Mouse (Mus musculus) adrenal gland, postnatal 36 days (tissue): Measurements from ENCODE around the gene Rpl27. TPM values are rescaled to one million over a fixed set of nuclear protein-coding genes. Genes with fewer than 3 reads are reported as not detected.
"Not testable (repeated sequence)": the region's sequence is repeated elsewhere in the genome, so short reads cannot be mapped to it uniquely, and the experiment has no call there.

Experiments used
- DNase-seq, 2 experiments: peaks; one replicate each; pipeline ENCODE4 v3.0.0; 2021; ENCODE audit warnings: mixed read lengths in 1 of 2
- total RNA-seq, 2 experiments: library from RNA; stranded (reverse); gene quantifications; 2 replicates each; pipeline ENCODE4 v1.2.3; 2021

Rpl27 gene
- total RNA-seq, 2 experiments from 2014 or later = 77.7 to 94.3 TPM

DNA sequence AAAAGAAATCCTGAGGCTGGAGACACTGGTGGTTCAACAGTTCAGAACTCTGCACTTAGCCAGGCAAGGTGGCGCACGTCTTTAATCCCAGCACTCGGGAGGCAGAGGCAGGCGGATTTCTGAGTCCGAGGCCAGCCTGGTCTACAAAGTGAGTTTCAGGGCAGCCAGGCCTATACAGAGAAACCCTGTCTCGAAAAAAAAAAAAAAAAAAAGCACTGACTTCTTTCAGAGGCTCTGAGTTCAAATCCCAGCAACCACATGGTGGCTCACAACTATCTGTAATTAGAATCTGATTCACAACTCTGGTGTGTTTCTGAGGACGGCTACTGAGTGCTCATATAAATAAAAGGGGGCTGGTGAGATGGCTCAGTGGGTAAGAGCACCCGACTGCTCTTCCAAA, 4.8 kb downstream of the Rpl27 start:
- DNase-seq = not testable (repeated sequence)

DNA sequence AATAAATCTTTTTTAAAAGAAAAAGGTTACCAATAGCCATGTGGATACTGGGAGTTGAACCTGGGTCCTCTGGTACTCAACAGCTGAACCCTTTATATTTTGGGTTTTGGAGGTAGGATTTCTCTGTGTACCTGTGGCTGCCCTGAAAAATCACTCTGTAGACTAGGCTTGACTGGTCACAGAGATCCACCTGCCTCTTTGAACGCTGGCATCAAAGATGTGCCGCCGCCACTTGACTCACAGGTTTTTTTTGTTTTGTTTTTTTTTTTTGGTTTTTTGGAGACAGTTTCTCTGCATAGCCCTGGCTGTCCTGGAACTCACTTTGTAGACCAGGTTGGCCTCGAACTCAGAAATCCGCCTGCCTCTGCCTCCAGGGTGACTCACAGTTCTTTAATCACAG, 5.7 kb downstream of the Rpl27 start:
- DNase-seq = no peak

DNA sequence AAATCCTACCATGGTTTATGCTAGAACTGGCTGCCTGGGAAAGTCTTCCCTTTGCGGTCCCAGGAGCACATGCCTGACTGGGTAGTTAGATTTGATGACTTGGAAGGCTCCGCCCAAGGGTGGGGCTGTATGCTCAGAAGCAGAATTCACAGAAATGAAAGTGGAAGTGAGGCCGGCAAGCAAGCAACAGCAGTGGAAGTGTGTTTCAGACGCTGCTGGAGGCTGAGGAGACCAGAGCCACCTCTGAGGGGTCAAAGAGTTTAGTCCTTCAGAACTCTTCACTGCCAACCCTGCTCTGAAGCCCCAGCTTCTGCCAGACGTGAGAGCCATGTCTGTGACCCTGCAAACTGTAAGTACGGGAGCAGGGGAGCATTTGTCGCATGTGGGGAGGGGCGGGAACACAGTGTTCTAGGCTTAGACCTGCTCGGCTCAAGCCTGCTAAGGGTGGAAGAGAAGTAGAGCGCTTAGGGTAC, 6.2 kb downstream of the Rpl27 start, which contains the start of gene Ifi35:
Ifi35 (plus strand) TSS at position 134 of the 473 bp plus-strand sequence.
- DNase-seq = peak; percentile 87 to 92

DNA sequence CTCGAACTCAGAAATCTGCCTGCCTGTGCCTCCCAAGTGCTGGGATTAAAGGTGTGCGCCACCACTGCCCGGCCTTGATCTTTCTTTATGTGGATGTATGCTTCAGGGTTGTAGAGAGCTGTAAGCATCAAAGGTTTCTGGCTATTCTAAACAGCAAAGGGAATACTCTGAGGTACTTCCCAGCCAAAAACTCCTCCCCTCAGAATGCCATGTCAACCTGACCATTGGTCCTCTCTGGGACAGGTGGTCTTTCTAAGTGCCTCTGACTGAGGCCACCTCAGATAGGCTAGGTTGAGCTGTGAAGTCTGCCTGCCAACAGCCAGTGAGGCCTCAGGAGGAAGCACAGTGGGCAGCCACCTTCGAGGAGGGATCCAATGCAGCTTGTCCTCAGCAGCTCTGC, 6.8 kb downstream of the Rpl27 start:
- DNase-seq = peak in 1 of 2 experiments; percentile 25

DNA sequence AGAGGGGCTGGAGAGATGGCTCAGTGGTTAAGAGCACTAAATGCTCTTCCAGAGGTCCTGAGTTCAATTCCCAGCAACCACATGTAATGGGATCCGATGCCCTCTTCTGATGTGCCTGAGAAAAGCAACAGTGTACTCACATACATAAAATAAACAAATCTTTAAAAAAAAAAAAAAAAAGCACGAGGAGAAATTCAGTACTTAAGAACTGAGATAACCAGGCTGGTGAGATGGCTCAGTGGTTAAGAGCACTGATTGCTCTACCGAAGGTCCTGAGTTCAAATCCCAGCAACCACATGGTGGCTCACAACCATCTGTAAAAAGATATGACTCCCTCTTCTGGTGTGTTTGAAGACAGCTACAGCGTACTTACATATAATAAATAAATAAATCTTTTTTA, 7.5 kb downstream of the Rpl27 start:
- DNase-seq = not testable (repeated sequence)

DNA sequence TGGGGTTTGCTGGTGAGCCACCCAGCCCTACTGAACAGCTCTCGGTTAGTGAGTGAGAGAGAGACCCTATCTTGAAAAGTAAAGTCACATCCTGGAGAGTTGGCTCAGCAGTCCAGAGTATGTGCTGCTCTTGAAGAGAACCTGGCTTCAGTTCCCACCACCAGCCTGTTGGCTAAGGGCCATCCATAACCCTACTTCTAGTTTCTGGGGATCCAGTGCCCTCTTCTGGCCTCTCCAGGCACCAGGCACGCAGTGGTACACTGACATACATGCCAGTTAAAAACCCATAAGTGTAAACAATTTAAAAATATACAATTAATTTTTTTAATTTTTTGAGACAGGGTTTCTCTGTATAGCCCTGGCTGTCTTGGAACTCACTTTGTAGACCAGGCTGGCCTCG, 8.3 kb downstream of the Rpl27 start:
- peak in 1 of 2 experiments; percentile 27 for DNase-seq

DNA sequence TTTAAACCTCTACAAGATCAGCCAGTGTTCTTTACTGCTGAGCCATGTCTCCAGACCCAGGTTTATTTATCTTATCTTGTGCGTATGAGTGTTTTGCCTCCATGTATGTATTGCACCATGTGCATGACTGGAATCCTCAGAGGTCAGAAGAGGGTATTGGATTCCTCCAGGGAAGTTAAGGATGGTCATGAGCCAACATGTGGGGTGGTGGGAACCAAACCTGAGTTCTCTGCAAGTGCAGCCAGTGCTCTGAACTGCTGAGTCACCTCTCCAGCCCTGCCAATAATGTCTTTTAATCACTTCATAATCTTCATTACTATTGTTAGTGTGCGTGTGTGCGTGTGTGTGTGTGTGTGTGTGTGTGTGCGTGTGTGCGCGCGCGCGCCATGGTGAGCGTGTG, 9.4 kb downstream of the Rpl27 start:
- no peak for DNase-seq

DNA sequence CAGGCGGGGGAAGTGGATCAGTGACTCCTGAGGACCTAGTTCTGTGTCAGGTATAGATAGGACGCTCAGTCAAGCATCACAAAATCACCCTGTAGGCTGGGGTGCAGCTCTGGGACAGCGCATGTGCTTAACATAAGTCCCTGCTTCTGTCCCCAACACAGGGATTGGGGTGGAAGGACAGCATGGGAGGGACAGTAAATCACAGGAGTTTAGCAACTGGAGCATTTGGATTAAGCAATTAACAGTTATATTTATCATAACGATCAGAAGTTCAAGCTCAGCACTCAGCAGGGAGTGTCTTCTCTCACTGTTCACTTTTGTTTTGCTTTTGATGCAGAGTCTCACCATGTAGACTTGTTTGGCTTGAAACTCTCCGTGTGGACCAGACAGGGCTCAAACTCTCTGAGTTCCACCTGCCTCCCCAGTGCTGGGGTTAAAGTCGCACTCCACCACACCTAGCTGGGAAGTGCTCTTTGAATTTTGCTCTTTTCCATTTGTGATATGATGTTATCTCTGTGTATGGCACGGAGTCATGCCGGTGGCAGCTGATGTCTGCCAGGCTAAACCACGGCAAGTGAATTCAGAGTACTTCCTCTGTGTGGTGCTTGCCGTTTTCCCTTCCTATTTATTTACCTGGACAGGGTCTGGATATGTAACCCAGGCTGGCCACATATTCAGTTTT, 10.1 kb downstream of the Rpl27 start:
- no peak for DNase-seq

DNA sequence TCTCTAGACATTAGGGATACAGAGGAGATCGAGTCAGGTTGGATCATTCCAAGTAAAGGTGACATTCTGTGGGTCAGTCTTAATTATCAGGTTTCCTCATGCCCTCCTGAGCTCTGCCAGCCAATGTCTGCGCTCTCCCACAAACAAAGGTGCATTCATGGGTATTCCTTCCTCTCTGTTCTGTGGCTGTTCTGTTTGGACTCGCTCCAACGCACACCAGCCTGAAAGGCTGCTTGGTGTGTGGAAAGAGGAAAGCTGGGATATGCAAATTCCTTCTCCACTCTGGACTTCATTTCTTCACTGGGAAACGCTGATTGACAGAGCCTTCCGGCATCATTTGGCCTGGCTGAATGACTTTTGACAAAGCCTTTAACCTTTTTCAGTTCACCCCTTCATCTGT, 12.6 kb downstream of the Rpl27 start:
- no peak for DNase-seq

DNA sequence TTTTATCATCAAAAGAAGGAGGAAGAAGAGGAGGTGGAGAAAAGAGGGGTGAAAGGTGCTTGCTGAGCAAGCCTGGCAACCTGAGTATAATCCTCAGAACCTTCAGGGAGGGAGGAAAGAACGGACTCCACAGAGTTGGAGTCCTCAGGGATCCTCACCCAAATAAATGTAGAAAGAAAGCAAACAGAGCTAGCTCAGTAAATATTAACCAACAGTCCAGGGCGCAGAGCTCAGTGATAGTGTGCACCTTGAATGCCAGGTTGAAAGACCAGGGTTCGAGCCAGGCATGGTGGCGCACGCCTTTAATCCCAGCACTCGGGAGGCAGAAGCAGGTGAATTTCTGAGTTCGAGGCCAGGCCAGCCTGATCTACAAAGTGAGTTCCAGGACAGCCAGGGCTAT, 13.5 kb downstream of the Rpl27 start:
- no peak for DNase-seq

DNA sequence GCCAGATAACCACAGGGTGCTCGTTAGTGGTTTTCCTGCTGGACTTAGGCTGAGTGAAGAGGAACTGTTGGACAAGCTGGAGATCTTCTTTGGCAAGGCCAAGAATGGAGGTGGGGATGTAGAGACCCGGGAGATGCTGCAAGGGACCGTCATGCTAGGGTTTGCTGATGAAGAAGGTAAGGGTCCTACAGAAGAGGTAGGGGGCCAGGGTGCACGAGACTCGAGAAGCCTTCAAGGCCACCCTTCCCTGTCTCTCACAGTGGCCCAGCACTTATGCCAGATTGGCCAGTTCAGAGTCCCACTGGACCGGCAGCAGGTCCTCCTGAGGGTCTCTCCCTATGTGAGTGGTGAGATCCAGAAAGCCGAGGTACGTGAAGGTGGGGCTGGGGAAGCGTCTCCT, 15.5 kb downstream of the Rpl27 start:
- no peak for DNase-seq

DNA sequence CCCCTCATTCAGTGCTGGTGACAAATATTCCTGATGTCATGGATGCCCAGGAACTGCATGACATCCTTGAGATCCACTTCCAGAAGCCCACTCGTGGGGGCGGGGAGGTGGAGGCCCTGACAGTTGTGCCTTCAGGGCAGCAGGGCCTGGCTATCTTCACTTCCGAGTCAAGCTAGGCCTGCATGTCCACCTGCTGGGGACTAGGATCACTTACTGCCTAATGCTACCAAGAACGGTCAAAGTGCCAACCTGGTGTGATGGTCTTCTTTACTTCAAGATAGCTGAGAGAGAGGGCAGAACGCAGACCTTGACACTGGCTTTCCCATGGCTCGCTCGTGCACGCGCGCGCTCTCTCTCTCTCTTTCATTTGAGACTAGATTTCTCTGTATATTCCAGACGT, 16.1 kb downstream of the Rpl27 start:
- DNase-seq = no peak

DNA sequence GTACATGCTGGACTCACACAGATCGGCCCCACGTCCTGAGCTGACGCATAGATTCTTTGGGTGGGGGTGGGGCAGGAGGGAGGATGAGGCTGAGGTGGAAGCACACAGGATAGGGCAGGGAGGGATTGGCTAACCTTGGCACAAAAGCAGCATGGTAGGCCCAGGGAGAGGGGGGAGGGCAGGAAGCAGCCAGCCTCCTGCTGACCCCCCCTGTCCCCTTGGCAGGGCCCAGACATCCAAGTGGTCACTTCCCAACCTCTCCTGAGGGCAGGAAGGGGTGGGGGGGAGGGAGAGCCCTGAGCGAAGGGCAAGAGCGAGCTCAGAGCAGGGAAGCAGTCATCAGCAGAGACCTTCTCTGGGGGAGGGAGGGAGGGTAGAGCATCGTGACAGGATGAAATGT, 17.6 kb downstream of the Rpl27 start:
- peak; percentile 44 to 72 for DNase-seq

DNA sequence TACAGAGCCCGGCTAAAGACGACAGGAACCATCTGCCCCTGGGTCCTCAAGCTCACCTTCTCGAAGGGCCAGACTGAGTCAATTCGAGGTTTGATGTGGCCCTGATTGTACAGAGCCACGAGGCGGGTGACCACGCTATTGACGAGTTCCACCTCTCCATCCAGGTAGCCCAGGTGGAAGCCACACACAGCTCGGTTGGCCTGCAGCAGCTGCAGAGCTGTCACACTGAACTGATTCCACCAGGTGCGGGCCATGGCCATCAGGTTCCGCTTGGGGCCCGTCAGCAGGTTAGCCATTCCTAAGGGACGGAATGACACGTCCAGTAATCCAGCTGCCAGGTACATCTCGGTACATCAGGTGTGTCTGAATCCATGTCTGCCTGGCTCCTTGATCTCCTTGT, 18.2 kb downstream of the Rpl27 start:
- DNase-seq = no peak

DNA sequence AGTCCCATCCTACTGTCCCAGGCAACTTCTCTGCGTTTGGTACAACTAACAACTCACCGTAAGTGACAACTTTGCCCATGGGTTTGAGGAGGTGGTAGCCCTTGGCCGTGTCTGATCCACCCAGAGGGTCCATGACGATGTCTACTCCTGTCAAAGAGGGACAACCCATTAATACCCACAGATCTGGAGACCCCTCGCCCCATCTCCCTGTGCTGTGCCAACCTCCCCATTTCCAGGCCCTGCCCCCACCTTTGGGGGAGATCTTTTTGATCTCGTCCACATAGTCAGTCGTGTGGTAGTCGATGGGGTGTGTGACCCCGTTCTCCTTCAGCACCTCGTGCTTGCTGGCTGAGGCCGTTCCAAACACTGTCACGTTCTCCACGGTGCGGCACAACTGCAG, 20.0 kb downstream of the Rpl27 start:
- DNase-seq = no peak

DNA sequence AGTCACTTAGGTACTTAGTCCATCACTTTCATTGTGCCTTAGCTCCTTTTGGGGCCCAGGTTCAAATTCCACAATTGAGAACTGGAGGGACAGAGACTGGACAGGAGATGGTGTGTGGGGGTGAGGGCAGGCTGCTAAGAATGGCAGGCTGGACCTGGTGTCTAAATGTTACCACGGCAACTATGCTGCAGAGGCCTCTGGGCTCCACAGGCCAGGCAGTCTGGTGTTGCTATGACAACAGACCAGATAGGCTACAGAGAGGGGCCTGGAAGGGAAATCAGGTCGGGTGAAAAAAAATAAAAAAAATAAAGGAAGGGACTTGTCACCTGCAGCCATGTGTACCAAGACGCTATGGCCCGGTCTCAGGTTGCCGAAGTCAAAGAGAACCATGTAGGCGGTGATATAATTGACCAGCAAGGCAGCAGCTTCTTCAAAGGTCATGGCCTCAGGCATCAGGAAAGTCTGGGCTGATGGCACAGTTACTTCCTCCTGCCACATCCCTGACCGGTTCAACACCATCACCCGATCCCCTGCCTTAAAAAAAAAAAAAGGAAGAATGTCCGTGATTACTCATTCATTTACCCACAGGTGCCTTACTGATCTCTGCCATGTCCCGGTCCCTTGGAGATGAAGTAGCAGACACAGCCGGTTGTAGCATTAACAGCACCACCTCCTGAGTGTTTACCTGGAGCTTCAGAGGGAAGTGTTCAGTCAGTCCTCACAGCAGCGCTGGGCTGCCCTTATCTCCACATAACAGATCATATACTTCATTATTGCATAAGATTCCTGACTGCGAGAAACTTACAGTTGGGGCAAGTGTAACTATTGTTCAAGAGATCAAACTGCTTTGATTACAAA, 20.7 kb downstream of the Rpl27 start:
- DNase-seq = no peak

DNA sequence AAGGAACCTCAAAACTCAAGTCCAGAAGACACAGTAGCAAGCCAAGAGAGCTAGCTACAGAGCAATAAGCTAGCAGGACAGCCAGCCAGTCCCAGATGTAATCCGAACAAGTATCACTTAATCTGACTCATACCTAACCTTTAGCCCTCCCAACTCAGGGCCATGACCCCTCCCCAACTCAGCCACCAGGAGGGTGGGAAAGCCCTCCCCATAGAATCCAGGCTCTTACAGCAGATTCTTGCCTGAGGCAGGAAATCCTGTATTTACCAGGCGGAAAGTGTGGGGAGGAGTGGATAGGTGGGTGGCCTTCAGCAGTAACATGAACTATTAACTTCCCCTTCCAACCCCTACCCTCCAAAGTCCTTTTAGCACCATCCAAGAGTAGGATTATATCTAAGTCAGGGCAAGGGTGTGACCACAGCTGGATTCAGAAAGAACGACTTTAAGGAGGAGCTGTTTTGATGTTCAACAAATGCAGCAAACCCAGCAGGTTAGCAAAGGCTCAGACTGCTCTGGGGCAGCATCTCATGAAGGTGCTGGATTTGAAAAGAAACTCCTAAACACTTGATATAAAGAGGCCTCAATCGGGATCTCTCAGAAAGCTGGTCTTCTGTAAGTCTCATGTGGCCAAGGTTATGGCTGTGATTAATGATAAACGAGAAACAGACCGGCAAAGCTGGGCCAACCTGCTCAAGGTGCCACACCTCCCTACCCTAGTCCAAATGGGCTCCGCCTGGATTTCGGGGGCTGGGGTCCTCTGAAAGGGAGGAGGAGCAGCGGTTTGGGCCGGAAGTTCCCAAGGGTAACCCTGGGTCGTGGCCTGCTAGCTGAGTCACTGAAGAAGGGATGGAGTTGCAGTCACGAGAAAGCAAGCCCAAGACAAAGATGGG, 22.4 kb downstream of the Rpl27 start, which contains the start of gene Rnd2:
Rnd2 (plus strand) TSS at position 789 of the 890 bp plus-strand sequence.
- DNase-seq = peak; percentile 55 to 57

DNA sequence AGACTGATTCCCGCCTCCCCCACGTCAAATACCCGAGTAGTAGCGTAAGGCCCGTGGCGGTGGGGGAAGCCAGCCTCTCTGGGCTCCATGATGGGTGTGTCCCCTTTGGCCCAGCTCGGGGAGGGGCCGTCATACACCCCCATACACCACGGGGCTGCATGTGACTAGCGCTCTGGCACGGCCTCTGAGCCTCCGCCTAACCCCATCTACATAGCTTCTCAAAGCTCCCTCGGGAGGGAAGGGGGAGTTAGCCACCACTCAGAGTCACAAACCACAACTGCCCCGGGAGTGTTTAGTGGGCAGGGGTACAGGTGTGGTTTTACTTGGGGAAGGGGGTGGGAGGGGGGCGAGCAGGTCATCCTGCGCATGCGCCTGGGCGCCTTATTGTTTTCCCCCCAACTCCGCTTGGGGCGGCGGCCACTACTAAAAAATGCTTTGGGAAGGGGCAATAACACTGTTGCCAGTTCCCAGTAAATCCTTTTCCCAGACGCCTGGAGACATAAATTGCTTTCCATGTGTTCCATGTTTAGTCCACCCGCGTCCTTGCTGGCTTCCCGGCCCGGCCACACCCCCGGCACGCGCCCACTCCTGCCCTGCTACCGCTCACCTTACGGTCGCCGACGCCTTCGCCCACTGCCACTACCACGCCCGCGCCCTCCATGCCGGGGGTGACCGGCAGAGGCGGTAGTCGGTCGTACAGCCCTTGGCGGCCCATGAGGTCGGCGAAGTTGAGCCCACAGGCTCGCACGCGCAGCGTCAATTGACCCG, 23.2 kb downstream of the Rpl27 start:
- peak; percentile 70 to 84 for DNase-seq

DNA sequence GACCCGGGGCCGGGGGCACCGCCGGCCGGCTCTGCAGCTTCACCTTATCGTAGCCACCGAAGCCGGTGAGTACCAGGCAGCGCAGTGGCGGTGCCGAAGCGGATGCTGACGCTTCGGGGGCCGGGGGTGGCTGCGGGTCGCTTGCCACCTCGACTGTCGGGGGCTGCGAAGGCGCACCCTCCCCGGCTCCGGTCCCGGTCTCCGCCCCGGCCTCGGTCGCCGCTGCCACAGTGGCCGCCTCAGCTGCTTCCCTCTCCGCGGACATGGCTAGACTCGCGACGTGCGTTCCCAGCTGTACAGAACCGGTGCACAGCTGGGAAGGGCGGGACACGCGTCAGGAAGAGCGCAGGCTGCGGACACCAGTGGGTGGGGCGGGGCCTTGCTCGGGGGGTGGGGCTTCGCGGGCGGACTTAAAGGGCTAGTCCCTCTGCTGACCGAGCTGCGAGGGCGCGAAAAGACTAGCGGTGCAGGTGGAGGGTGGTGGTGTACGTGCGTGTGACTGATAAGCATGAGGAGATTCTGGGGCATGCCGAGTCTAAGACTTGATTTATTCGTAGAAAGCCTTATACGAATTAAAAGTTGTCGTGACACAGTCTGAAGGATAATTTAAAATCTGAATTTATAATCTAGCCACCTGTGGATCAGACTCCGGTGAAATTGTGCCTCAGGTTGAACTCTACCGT, 23.9 kb downstream of the Rpl27 start, which contains the start of gene Vat1:
Vat1 (minus strand) TSS at position 362 of the 683 bp plus-strand sequence.
- peak; percentile 83 to 91 for DNase-seq

DNA sequence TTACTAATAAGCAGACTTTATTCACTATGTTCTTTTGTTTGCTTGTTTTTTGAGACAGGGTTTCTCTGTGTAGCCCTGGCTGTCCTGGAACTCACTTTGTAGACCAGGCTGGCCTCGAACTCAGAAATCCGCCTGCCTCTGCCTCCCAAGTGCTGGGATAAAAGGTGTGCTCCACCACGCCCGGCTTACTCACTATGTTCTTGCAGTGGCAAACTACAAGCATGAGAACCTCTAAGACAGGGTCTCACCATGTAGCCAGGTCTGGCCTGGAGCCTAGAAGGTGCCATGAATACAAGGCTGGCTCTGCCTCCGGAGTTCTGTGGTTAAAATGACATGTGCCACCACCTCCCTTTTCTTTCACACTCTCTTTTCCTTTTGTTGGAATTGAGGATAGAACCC, 24.5 kb downstream of the Rpl27 start:
- not testable (repeated sequence) for DNase-seq
